Mouse (Mus musculus): Measurements from ENCODE around the gene Sptlc2.

Gene Sptlc2

GRCm38 (mm10) chr12:87397126-87397525 is 9.0 kb upstream of the Sptlc2 start:
- no peak for DNase-seq (ENCODE audit: extremely low read depth, low read depth, low spot score)

DNA sequence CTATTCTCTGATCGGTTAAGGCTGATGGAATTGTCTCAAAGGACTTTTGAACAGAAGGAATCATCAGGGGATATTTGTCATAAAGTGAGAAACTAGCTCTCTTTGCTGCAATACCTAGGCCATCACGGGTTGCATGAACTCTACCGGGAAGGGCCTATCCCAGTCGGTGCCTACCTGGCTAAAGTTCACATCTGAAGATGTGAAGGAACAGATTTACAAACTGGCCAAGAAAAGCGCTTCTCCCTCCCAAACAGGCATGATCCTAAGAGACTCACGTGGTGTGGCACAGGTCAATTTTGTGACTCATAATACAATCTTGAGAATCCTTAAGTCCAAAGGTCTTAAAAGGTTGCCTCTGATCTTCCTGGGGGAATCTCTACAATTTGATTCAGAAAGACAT is 6.2 kb upstream of the Sptlc2 start:
- DNase-seq (ENCODE audit: extremely low read depth, low read depth, low spot score) = no peak

DNA sequence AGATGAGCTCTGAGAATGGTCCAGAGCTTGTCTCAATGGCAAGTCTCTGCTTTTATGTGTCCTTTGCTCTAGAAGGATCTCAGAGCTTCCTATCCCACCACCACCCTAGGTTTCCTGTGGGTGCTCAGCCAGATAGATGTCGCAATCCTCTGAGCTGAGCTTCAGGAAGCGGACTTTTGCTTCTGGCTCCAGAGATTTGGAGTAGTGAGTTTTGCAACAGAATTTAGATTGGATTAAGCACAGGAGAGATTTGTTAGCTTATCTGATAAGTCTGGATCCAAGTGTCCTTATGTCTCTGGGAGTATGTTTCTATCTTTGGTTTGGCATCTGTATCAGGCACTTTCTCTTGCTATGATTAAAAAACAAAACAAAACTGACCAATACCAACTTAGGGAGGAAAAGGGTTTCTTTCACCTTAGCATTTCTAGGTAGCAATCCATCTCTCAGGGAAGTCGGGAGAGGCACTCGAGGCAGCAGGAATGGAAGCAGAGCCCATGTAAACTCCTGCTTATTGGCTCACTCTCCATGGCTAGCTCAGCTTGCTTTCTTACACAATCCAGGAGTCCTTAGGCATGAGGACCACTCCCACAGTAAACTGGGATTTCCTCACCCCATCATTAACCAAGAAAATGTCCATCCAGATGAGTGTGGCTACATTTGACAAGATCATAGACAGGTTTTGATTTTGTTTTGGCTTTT is 5.4 kb upstream of the Sptlc2 start:
- DNase-seq (ENCODE audit: extremely low read depth, low read depth, low spot score) = peak; percentile 79

- DNase-seq (ENCODE audit: extremely low read depth, low read depth, low spot score) = no peak
Measured at GRCm38 (mm10) chr12:87391355-87391754, 3.2 kb upstream of the Sptlc2 start.

DNA sequence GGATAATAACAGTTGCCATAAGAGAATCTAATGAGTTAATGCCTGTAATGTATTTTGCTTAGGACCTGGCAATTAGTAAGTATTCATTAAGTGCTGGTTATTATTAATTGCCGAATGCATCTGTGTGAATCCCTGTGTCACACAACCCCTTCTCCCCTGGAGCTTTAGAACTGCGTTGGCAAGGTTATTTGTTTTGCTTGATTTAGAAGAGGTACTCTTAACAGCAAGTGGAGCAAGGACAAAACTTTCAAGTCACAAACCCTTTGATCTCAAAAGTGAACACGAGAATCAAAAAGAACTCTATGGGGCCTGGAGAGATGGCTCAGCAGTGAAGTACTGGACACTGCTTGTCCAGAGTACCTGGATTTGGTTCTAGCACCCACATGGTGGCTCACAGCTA is 1.1 kb upstream of the Sptlc2 start:
- DNase-seq (ENCODE audit: extremely low read depth, low read depth, low spot score) = no peak

DNA sequence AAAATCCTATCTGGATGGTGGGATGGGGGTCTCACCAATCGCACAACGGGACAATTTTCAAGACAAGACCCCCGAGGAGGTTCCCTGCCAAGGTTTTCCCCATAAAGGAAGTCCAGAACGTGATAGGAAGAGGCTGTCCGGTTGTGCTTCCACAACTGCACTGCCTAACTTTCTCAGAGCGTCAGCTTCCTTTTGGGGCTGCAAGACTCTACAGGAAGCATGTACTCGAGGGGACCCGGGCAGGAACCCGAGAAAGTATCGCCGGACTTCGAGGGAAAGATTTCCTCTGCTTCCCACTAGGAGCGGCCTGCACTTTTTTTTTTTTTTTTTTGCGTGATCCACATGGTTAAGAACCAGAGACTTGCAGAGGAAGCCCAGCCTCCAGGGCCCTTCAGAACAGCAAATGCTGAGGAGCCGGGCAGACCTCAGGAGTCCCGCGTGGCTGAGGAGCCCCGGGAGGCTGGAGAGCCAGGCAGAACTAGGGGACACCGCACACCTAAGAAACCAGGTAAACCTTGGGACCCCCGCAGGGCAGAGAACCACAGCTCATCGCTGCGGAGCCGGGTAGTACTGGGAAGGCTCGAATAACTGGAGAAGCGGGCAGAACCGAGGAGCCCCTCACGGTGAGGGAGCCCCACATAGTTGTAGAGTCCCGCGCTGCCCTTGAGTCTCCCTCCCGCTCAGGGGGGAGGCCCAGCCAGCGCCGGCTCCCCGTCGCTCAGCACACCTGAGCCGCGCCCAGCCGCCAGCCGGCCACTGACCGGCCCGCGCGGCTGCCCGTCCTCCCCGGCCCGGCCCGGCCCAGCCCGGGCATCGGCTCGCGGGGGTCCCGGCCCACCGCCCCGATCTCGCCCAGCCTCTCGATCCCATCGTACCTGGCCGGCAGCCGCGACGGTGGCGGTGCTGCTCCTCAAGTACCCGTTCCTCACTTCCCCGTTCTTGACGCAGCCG is 709 bp downstream of the Sptlc2 start:
- no peak for DNase-seq (ENCODE audit: extremely low read depth, low read depth, low spot score)

DNA sequence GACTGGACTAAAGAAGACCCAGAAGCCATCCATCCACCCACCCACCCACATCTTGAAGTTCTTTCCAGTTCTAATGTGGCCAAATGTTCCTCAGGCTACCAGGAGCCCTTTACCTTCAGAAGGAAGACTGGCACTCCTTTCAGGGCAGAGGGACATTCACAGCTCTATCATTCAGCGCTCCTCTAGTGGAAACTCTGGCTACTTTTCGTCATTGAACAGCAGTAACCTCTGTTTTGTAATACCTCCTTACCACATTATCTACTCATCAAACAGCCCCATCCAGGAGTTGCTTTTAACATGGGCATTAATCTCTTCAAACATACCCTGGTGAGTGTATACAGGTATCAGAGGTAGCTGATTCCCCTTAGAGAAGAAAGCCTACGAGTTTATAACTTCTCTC is 3.1 kb downstream of the Sptlc2 start:
- peak; percentile 49 for DNase-seq (ENCODE audit: extremely low read depth, low read depth, low spot score)

DNA sequence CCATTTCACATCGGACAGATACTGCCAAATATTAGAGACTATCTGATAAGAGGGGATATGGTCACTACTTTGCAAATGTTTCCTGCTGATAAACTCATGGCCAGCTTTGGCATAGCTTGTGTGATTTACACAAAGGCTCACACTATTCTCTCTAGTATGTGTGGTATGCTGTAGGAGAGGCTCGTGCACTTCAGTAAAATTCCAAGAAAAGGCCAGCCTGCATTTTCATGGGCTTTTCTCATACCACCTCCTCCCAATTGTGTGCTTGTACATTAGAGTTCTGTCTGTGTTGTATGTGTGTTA is 6.8 kb downstream of the Sptlc2 start:
- no peak for DNase-seq (ENCODE audit: extremely low read depth, low read depth, low spot score)

DNA sequence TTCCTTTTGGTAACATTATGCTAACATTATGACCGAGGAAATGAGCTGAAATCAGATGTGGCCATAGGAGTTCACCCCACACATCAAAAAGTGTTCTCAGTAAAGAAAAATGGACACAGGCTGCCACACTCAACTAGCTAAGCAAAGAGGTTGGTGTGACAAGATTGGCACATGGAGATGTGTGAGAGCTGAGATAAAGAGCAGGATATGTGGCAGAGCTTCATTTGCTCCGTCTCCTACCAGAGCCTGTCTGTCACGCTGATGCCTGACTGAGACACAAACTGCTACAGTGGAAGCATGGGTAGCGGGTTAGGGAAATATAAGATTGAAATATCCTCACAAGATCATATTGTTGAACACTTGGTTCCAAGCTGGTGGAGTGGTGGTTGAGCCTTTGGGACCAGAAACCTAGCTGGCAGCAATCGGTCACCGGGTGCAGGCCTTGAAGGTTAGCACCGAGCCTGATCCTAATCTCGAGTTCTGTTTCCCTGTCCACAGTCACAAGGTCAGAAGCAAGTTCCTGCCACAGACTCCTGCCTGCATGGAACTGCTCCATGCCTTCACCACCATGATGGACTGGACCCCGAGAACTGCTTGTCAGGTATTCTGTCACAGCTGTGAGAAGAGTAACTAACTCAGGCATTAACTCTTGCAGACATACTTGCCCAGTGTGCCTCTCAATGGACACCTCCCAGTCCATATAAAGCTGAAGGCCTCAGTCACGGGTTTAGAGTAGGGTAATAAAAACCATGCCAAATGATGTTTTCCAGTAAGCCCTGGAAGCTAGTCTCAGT is 7.4 kb downstream of the Sptlc2 start:
- DNase-seq (ENCODE audit: extremely low read depth, low read depth, low spot score) = no peak

GRCm38 (mm10) chr12:87379496-87379895 is 8.7 kb downstream of the Sptlc2 start:
- DNase-seq (ENCODE audit: extremely low read depth, low read depth, low spot score) = no peak

DNA sequence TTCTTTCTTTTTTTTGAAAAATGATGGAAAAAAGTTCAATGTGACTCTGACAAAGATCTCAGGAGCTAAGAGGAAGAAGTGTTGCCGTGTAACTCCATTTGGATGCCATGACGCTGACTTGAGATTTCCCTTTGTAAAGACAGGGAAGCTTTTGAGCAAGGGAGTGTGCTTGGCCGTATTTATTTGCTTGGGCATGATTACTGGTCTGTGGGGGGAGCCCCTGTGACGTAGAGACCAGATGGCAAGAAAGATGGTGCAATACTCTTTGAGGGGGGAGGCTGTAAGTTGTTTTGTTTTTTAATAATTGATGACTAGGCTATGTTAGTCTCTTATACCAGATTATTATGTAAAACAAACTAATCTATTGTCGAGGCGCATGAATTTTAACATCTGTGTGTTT is 14.0 kb downstream of the Sptlc2 start:
- no peak for DNase-seq (ENCODE audit: extremely low read depth, low read depth, low spot score)

DNA sequence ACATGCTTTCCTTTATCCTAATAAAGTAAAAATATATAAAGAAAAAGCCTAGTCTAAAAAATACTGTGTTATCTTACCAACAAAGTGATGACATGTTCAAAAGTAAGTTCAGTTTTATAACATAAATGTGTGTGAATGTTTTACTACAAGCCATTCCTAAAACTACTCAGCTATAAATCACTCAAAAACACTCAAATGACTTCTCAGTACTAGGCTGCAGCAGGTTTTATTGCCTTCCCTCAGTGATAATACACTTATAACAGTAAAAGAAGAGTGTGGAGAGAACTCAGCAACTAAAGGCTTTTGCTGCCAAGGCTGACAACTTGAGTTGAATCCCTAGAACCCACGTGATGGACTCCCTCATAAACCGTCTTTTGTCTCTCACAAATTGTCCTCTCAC is 18.8 kb downstream of the Sptlc2 start:
- DNase-seq (ENCODE audit: extremely low read depth, low read depth, low spot score) = no peak

- DNase-seq (ENCODE audit: extremely low read depth, low read depth, low spot score) = no peak
Measured at GRCm38 (mm10) chr12:87368092-87368491, 20.1 kb downstream of the Sptlc2 start.

- DNase-seq (ENCODE audit: extremely low read depth, low read depth, low spot score) = no peak
Measured at GRCm38 (mm10) chr12:87365676-87366075, 22.5 kb downstream of the Sptlc2 start.

- DNase-seq (ENCODE audit: extremely low read depth, low read depth, low spot score) = no peak
Measured at GRCm38 (mm10) chr12:87362111-87362510, 26.0 kb downstream of the Sptlc2 start.

GRCm38 (mm10) chr12:87348029-87348428 is 40.1 kb downstream of the Sptlc2 start:
- DNase-seq (ENCODE audit: extremely low read depth, low read depth, low spot score) = no peak

GRCm38 (mm10) chr12:87347511-87347910 is 40.6 kb downstream of the Sptlc2 start:
- no peak for DNase-seq (ENCODE audit: extremely low read depth, low read depth, low spot score)

GRCm38 (mm10) chr12:87343084-87343605 is 45.0 kb downstream of the Sptlc2 start:
- no peak for DNase-seq (ENCODE audit: extremely low read depth, low read depth, low spot score)

DNA sequence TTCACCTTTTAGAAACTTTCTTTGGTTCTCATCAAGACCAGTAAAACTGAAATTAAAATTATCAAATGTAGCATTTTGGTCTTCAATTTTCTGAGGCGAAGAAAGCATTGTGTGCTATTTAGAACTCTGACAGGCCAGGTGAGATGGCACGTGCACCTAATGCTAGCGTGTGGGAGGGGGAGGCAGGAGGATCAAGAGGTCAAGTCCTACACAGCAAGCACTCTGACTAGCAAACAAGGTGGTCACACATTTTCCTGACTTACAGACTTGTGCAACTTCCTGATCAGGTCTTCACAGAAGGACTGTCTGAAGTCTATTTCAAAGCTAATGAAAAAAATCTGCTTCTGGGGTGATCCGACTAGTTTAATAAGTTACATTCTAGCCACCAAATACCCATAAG is 50.1 kb downstream of the Sptlc2 start:
- no peak for DNase-seq (ENCODE audit: extremely low read depth, low read depth, low spot score)

DNA sequence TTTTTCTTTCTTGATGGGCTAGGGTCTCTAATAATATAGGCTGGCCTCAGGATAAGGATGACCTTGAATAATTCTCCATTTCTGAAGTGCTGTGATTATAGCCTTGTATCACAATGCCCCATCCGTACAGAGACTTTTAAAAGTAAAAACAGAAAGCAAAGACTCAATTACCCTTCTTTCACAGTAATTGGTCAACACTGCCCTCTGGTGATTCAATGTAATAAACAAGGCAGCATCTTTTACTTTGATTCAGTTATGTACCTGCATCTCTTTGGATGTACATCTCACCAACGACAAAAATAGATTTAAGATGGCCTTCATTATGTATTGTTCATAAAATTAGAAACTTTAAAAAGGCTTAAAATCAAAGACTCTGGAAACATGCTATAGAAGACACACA is 53.3 kb downstream of the Sptlc2 start:
- DNase-seq (ENCODE audit: extremely low read depth, low read depth, low spot score) = no peak

GRCm38 (mm10) chr12:87333794-87334193 is 54.4 kb downstream of the Sptlc2 start:
- DNase-seq (ENCODE audit: extremely low read depth, low read depth, low spot score) = no peak

Measured in fat pad, adult 2 months (tissue).